Mouse (Mus musculus) kidney, adult 2 months (tissue): ENCODE measurements at regions not wholly inside any gene's neighbourhood (a gene's known extent, or its start where the extent isn't known, plus 50 kb on each side); places are given as distances from the start of the nearest gene placed in this dataset.

Experiments
- DNase-seq: peaks from one replicate; pipeline ENCODE4 v3.0.0; 2021
- H3K27ac ChIP-seq: fragments of 200-500 bp; 2 replicates; pipeline ENCODE4 v1.5.1; 2012; ENCODE audit warnings: low read depth, low read length, control low read depth, inconsistent platforms; ENCODE audit not compliant: insufficient read depth
- H3K27me3 ChIP-seq: fragments of 200-500 bp; replicated peaks from 2 replicates; pipeline ENCODE4 v1.6.1; 2012; ENCODE audit warnings: mild to moderate bottlenecking, moderate library complexity, low read length, inconsistent platforms; ENCODE audit not compliant: control insufficient read depth, insufficient read depth
- H3K36me3 ChIP-seq: fragments of 200-500 bp; 2 replicates; pipeline ENCODE4 v1.6.1; 2012; ENCODE audit warnings: mild to moderate bottlenecking, moderate library complexity, low read length, inconsistent platforms; ENCODE audit not compliant: control insufficient read depth, insufficient read depth
- H3K4me1 ChIP-seq: fragments of 200-500 bp; 2 replicates; pipeline ENCODE4 v1.6.1; 2011; ENCODE audit warnings: low read length; ENCODE audit not compliant: control insufficient read depth, insufficient read depth
- H3K4me3 ChIP-seq: fragments of 200-500 bp; 2 replicates; pipeline ENCODE4 v1.5.1; 2011; ENCODE audit warnings: mild to moderate bottlenecking, low read depth, low read length, control low read depth; ENCODE audit not compliant: insufficient read depth
- CTCF ChIP-seq: fragments of 200-500 bp; conservative IDR thresholded peaks from 2 replicates; pipeline ENCODE4 v1.5.1; 2011; ENCODE audit warnings: low read depth, mild to moderate bottlenecking, control low read depth, low read length, moderate library complexity, mixed read lengths; ENCODE audit not compliant: insufficient read depth, insufficient read length
- POLR2A ChIP-seq: fragments of 200-500 bp; IDR thresholded peaks from one replicate; pipeline ENCODE4 v1.6.1; 2011; ENCODE audit warnings: low read depth, low read length, control low read depth
- WGBS: fragments of 180-500 bp; shearing (Covaris S2); methylation state at CpG from one replicate; pipeline ENCODE4 v1.1.7; 2018; 5-methylcytosine and 5-hydroxymethylcytosine counted together

GRCm38 (mm10) chr1:193732113-193732512 is 362.0 kb upstream of the Camk1g start:
- TF ChIP-seq CTCF (no peak), POLR2A (no peak)
- DNase-seq = no peak
- no peak overlapping the region for H3K27ac ChIP-seq
- 34% methylated on average over 1 of the region's 1 CpGs for WGBS
- no peaks in the 10 kb centered on the region for H3K36me3 ChIP-seq
- no peaks in the 10 kb centered on the region for H3K27me3 ChIP-seq
- H3K4me3 ChIP-seq = no peak overlapping the region
- H3K4me1 ChIP-seq = no peaks in the 10 kb centered on the region

GRCm38 (mm10) chr1:193721850-193722249 is 351.8 kb upstream of the Camk1g start:
- 39% methylated on average over 2 of the region's 2 CpGs for WGBS
- no peak overlapping the region for H3K27ac ChIP-seq
- TF ChIP-seq POLR2A (no peak), CTCF (no peak)
- no peak overlapping the region for H3K4me3 ChIP-seq
- H3K36me3 ChIP-seq = no peaks in the 10 kb centered on the region
- DNase-seq = peak; percentile 5
- H3K27me3 ChIP-seq = no peaks in the 10 kb centered on the region
- no peaks in the 10 kb centered on the region for H3K4me1 ChIP-seq

GRCm38 (mm10) chr1:193720420-193720851 is 350.3 kb upstream of the Camk1g start:
- H3K36me3 ChIP-seq = no peaks in the 10 kb centered on the region
- no peak overlapping the region for H3K4me3 ChIP-seq
- WGBS = 80% methylated on average over 8 of the region's 8 CpGs
- no peaks in the 10 kb centered on the region for H3K27me3 ChIP-seq
- no peak for DNase-seq
- H3K4me1 ChIP-seq = no peaks in the 10 kb centered on the region
- no peak overlapping the region for H3K27ac ChIP-seq
- no peak for TF ChIP-seq POLR2A
- TF ChIP-seq CTCF = no peak

- H3K4me1 ChIP-seq = no peaks in the 10 kb centered on the region
- TF ChIP-seq POLR2A (no peak), CTCF (no peak)
- DNase-seq = no peak
- H3K36me3 ChIP-seq = no peaks in the 10 kb centered on the region
- no peak overlapping the region for H3K27ac ChIP-seq
- no peak overlapping the region for H3K4me3 ChIP-seq
- no peaks in the 10 kb centered on the region for H3K27me3 ChIP-seq
- WGBS = 58% methylated on average over 4 of the region's 4 CpGs
Observed at GRCm38 (mm10) chr1:193715328-193715727, 345.2 kb upstream of the Camk1g start.

- H3K4me1 ChIP-seq = no peaks in the 10 kb centered on the region
- no peak overlapping the region for H3K27ac ChIP-seq
- WGBS = 77% methylated on average over 2 of the region's 2 CpGs
- H3K27me3 ChIP-seq = no peaks in the 10 kb centered on the region
- TF ChIP-seq POLR2A = no peak
- no peak for TF ChIP-seq CTCF
- no peak for DNase-seq
- H3K4me3 ChIP-seq = no peak overlapping the region
- H3K36me3 ChIP-seq = no peaks in the 10 kb centered on the region
Observed at GRCm38 (mm10) chr1:193714631-193715030, 344.5 kb upstream of the Camk1g start.

- H3K27ac ChIP-seq = no peak overlapping the region
- peak; percentile 29 for DNase-seq
- H3K4me1 ChIP-seq = no peaks in the 10 kb centered on the region
- WGBS = 58% methylated on average over 2 of the region's 2 CpGs
- TF ChIP-seq CTCF = no peak
- TF ChIP-seq POLR2A = no peak
- H3K4me3 ChIP-seq = no peak overlapping the region
- H3K27me3 ChIP-seq = no peaks in the 10 kb centered on the region
- no peaks in the 10 kb centered on the region for H3K36me3 ChIP-seq
Observed at GRCm38 (mm10) chr1:193705205-193705604, 335.1 kb upstream of the Camk1g start.

GRCm38 (mm10) chr1:193702707-193703419 is 332.8 kb upstream of the Camk1g start:
- no peaks in the 10 kb centered on the region for H3K36me3 ChIP-seq
- H3K4me1 ChIP-seq = no peaks in the 10 kb centered on the region
- H3K27me3 ChIP-seq = no peaks in the 10 kb centered on the region
- DNase-seq = peak; percentile 43
- 16% methylated on average over 15 of the region's 15 CpGs for WGBS
- TF ChIP-seq CTCF (peak; percentile 78), POLR2A (no peak)
- H3K4me3 ChIP-seq = no peak overlapping the region
- no peak overlapping the region for H3K27ac ChIP-seq
